Mouse (Mus musculus) NIH3T3 (cell line): ENCODE measurements around the gene Dennd1a.

ENCODE experiments used
- DNase-seq: peaks from one replicate; pipeline ENCODE4 v3.0.0-alpha.2; 2012; ENCODE audit warnings: low read depth

Dennd1a gene

GRCm38 (mm10) chr2:37774571-37774970 is 512.6 kb downstream of the Dennd1a start:
- DNase-seq: peak; percentile 70

GRCm38 (mm10) chr2:37771618-37772285 is 515.4 kb downstream of the Dennd1a start:
- peak; percentile 93 for DNase-seq

DNA sequence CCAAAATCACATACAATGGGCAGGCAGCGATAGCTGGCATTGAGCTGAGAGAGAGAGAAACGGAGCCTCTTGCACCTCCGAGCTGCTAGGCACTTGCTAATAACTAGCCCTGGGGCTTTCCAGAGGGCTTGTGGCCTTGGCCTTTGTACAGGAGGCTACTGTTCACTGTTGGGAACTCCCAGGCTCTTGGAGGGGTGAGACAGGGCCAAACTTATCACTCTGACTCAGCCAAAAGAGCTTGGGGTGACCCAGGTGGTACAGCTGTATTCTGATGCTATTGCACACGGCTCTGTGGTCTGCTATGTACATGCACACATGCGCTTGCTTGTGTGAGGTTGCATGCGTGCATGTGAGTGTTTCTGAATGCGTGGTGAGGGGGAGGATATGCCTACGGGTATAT is 517.4 kb downstream of the Dennd1a start:
- DNase-seq: peak; percentile 19

- DNase-seq: peak; percentile 85
Measured at GRCm38 (mm10) chr2:37768903-37769302, 518.3 kb downstream of the Dennd1a start.

DNA sequence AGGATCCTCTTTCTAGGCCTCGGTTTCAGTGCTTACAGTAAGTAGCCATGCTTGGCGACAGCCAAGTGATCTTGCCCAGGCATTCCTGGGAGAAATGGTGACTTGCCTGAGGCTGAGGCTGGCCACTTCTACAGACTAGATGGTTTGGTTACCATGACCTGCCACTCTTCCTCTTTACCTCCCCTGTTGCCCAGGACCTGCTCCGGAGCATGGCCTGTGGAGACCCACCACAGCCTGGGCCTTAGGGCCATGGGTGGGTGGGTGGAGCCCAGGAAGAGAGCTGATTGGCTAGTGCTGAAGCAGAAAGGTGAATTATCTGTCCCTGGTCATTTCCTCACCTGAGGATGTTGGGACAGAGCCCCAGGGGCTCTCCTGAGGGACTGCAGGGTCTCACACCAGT is 519.5 kb downstream of the Dennd1a start:
- no peak for DNase-seq

GRCm38 (mm10) chr2:37767080-37767547 is 520.1 kb downstream of the Dennd1a start:
- DNase-seq: peak; percentile 38

DNA sequence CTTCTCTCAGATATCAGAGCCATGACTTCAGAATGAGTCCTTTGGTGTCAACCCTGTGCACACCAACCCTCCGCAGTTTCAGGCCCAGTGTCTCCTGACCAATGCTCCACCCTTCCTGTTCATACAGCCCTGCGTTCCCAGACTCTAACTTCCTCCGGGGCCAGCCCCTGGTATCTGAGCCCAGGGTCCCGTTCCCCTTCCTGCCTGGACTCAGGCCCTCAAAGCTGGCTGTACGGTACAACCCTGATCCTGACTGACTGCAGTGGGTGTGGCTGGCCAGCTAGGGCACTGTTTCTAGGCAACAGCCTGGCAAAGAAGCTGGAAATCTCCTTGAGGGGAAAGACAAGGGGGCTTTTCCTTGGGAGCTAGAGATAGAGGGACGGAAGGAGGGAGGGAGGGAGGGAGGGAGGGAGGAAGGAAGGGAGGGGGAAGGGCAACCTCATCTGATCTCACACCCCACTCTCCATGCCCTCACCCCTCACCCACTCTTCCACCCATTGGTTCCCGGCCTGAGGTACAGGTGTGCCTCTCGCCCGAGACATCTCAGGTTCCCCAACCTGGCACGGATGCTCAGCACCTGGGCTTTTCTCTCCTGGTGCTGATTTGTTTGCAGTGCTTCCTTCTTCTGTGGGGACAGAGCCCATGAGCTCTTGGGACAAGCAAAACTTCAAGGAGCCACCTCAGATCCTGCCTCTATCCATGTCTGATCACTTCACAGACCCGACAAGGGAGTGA is 521.0 kb downstream of the Dennd1a start:
- no peak for DNase-seq

- DNase-seq: no peak
Measured at GRCm38 (mm10) chr2:37765082-37765483, 522.1 kb downstream of the Dennd1a start.

- no peak for DNase-seq
Measured at GRCm38 (mm10) chr2:37764514-37764913, 522.7 kb downstream of the Dennd1a start.

DNA sequence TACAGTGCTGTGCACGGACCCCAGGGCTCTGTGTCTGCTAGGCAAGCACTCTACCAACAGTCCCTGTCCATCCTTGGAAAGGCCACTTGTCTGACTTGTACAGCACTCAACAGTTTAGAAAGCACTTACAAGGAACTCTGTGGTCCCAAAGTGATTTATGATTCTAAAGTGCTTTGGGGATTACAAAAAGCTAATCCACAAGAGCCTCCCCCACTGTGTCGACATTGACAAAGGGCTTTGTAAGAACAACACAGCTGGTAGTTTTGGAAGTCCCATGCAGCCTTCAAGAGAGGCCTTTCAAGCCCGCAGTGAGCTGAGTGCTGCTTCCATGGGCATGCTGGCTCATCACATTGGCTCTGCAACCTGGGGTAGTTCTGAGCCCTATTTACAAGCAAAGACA is 523.6 kb downstream of the Dennd1a start:
- peak; percentile 38 for DNase-seq

GRCm38 (mm10) chr2:37760633-37761032 is 526.6 kb downstream of the Dennd1a start:
- DNase-seq: no peak

- no peak for DNase-seq
Measured at GRCm38 (mm10) chr2:37758343-37759015, 528.7 kb downstream of the Dennd1a start.

GRCm38 (mm10) chr2:37757784-37758183 is 529.4 kb downstream of the Dennd1a start:
- DNase-seq: no peak

DNA sequence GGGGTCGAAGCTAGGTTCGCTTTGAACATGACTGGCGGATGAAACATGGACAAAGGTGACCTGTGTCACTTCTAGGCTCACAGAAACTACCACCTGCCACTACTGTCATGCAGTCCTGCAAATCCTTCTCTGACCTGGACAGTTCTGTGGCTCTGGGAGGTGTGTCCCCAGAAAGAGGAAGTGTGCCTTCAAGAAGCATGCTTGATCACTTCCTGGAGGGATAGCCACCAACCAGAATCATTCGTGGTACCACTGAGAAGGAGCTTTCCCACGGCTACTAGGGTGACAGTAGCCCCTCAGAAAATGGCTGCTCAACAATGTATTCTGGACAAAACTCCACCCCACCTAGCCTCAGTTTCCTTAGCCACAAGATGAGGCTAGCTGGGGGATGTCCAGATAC is 530.2 kb downstream of the Dennd1a start:
- no peak for DNase-seq

DNA sequence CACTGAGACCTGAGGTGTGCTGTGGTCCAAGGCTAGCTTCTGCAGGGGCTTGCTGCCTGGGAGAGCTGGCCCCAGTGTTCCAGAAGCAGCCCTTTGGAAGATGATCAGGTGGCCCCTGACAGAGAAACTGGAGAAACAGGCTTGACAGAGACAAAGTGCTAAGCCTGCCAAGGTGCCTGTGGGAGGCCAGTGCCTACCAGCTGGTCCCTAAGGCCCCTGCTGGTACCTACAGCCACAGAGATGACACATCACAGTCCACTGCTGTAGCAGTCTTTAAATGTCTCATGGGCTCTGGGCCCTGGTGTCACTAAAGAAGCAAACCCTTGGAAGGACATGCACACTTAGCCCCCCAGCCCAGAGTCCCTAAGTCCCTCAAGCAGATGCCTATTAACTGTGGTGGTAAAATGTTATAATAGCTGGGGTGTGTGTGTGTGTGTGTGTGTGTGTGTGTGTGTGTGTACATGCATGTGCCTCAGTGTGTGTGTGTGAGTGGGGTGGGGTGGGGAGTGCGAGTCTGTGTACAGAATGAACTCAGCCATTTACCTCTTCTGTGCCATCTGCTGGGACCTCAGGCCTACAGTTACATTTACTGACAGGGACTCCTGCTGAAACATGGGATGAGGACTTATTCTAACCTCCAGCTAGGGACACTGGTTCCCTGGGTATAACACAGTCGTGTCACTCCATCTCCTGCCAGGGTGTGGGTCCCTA is 530.8 kb downstream of the Dennd1a start:
- DNase-seq: no peak

DNA sequence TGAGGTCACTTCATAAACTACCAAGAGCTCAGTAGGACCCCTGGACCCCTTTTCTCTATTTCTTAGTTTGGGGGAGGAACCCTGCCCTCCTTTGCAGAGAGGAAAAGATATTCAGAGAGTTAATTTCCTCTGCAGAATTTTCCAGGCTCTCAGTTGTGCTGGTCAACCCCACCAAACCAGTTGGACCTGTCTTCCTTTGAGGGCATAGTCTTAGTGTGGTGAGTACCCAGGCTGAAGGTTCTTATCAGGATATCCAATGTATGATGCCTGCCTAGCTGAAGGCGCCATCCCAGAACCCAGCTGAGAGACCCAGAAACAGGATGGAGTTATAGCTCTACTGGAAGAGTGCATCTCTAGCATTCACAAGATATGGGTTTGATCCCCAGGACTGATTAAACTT is 536.1 kb downstream of the Dennd1a start:
- no peak for DNase-seq

DNA sequence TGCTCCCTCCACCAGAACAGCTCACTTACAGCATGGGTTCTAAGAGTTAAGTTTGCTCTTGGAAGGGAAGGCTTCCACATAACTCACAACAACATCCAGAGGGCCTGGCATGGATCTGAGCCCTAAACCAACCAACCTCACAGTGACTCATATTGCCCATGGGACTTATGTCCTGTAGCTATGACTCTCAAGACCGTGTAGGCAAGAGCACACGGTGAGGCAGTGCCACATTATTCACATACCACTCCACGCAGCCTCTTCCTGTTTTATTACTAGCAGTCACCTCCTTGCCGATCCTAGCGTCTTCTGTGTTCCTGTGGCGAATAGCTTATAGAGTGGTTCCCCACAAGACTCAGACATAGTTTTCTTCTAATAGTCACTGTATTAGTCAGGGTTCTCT is 537.9 kb downstream of the Dennd1a start:
- DNase-seq: peak; percentile 67
